Mouse (Mus musculus) cerebellum, postnatal 10 days (tissue): ENCODE measurements around the gene C9orf72.
A peak's percentile ranks its signal among the peaks of the same experiment; 100 is the strongest.

Experiments used
- DNase-seq, 2 experiments: peaks; one replicate each; pipeline ENCODE4 v3.0.0; 2021; ENCODE audit warnings: mixed read lengths in 2 of 2

C9orf72 gene

DNA sequence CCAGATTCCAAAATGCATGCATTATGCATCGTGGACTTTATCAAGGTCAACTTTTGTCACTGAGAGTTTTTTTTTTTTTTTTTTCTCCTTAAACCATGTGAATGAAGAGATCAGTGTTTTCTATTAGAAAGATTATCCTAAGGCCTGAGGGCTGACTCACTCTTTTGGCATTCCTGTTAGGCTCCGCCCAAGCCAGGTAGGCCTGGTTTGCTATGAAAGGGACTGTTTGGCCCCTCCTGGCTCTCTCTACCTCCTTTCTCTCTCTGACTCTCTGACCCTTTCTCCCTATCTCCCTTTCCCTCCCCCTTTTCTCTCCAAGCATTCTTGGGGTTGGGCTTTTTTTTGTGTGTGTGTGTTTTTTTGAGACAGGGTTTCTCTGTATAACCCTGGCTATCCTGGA lies 50.4 kb downstream of the C9orf72 start:
- DNase-seq, result no peak

DNA sequence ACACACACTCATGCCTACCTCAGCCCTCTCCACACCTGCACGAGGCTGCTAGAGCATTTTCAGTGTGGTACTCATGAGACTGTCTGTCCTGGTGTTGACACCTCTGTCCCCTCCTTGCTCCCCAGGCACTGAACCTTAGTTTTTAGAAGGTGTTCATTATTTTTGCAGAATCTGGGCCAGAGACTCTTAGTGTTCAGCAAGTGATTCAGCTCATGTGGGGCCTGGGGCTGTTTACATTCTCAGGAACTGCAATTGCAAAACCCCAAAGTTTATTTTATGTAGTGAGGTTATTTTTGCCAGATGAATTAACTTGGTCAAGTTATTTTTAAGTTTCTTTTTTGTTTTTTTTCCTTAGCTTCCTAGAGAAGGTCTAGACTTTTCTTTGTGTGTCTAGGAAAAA lies 52.4 kb downstream of the C9orf72 start:
- DNase-seq, result no peak

DNA sequence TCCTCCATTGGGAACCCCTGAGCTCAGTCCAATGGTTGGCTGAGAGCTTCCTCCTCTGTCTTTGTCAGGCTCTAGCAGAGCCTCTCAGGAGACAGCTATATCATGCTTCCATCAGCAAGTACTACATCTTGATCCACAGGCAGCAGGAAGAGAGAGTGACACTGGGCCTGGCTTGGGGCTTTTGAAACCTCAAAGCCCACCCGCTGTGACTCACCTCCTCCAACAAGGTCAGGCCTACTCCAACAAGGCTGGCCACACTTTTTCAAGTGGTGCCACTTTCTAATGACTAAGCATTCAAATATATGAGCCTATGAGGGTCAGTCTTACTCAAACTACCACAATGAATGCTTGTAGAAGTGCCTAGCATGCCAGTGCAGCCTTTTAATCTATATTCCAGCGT lies 53.5 kb downstream of the C9orf72 start:
- no peak for DNase-seq

DNA sequence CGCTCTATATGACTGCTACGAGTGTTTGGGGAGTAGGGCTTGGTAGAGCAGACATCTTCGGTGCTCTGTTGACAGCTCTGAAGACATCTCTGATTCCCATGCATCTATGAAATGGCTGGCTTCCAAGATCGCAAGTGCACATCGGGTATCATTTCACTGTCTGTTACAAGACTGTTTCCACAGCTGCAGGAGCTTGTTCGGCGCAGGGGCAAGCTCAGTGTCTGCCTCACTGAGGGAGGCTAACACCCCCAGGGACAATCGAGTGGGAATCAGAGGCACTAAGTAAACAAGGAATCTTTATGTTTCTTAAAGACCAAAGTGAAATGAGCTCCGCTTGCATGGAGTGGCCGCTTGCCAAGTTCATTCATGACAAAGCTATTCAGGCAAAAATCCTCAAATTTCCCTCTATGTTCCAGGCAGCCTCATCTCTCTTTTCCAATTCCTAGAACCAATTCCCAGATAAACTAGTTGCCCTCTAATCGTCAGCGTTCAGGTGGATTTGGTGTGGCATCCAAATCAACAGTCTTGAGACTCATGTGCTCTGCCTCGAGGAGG lies 56.3 kb downstream of the C9orf72 start:
- peak; percentile 21 to 30 for DNase-seq

DNA sequence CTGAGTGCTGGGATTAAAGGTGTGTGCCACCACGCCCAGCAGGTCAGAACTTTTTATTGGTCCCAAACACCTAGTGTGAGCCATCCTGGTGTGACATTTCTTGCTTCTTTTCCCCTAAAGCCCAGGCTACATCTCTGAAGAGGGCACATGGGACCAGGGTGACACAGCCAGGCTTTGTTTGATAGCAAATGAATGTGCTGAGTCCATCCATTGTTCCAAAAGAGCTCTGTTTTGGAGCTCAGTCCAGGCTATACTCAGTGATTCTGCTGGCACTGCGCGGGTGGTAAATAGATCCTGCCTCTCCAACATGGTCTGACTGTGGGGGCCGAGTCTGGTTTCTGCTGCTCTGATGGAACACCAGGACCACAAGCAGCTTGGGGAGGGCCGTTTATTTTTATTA lies 58.1 kb downstream of the C9orf72 start:
- no peak for DNase-seq

DNA sequence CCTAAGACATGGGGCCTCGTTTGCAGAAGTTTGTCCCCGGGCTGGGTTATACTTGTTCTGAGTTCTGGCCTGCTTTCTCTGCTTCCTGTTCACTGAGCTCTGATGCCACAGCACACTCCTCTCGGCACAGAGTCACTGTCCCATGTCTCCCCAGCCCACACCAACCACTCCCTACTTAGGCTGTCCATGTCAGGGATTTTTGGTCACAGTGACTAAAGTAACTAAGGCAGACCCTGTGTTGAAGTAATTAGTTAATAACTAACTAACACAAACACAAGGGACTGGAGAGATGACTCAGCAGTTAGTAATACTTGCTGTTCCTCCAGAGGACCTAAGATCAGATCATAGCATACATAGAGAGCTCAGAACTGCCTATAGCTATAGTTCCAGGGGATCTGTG lies 60.0 kb downstream of the C9orf72 start:
- DNase-seq, result no peak

DNA sequence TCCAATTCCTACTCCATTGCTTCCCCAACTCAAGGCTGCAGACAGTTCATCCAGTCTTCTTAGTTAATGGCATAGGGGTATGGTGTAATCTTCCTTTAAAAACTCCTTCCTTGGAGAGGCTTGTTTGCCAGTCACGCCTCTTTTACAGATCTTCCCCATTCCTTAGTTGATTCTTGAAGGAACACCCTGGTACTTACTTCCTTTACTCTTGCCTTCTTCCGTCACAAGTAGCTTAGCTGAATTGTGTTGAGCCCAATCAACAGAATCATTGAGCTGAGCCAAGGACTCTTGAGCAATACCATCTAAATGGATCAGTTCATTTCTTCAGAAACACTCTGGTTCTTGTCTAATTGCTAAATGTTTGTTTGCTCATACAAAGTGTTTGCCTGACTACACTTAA lies 60.7 kb downstream of the C9orf72 start:
- no peak for DNase-seq

DNA sequence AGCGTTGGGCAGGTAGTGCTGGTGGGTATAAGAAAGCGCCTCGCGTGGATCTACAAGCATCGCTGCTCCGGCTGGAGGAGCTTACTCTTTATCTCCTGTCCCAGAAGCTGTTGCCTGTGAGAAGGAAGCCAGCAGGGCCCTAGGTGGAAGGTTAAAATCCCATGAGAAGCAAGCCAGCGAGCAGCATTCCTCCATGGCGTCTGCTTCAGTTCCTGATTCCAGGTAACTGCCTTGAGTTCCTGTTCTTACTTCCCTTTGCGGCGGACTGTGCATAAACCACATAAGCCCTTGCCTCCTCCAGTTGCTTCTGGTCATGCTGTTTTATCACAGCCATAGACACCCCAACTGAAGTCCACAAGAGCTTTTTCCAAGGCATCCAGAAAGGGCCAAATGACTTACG lies 68.2 kb downstream of the C9orf72 start:
- DNase-seq, result no peak

DNA sequence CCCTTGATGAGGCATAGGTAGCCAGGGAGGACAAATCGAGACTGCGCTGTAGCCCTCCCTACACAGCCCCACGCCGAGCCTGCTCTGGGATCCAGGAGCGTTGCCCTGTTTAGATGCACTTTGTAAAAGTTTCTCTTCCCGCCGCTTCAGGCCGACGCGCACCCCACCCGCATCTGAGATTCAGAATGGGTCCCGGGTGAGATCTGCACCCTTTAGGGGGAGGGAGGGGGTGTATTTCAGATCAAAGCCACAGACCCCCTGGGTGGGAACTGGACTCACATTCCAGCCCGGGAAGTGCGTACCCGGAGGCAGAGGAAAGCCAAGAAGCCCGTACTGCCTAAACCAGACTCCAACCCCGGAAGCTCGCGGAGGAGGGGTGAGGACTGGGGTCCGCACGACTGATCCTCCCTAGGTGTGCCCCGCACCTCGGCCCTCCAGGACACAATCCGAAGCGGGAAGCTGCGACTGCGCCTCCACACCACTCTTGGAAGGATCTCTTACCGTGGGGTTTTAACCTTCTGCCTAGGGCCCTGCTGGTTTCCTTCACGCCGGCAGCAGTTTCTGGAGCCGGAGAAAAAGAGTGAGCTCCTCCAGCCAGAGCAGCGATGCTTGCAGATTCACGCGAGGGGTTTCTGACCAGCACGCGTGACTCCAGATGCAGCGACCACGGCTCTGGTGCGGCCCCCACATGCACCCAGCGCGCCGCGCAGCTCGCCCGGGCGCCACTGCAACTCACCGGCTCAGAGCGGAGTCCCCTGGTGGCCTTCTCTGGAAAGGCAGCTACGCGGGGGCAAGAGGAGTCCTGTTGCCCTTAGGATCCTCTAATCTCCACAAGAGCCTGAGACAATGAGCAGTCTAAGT lies 69.0 kb downstream of the C9orf72 start, which contains the start of gene Mob3b:
Gene Mob3b, minus strand, starts transcription at position 734 of the 861 bp plus-strand sequence.
- peak; percentile 92 for DNase-seq

DNA sequence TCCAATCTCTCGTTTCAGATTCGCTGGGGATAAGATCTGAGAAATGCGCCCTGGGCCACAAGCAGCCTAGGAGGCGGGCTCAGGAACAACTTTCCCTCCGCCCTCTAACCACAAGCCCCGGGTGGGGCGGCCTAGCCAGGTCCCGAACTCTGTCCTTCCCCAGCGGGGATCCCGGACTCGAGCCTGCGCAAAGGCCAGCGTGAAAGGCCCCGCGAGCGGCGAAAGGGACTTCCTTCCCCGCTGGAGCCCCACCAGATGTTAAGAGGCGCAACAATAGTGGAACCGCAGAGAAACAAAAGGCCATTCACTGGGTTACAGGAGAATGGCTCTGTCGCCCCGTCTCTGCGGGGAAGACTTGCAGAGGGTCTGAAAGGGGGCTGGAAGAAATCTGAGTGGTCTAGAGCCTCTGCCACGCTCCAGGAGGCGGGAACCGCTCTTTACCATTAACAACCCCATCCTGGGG lies 69.8 kb downstream of the C9orf72 start:
- peak; percentile 38 to 57 for DNase-seq

DNA sequence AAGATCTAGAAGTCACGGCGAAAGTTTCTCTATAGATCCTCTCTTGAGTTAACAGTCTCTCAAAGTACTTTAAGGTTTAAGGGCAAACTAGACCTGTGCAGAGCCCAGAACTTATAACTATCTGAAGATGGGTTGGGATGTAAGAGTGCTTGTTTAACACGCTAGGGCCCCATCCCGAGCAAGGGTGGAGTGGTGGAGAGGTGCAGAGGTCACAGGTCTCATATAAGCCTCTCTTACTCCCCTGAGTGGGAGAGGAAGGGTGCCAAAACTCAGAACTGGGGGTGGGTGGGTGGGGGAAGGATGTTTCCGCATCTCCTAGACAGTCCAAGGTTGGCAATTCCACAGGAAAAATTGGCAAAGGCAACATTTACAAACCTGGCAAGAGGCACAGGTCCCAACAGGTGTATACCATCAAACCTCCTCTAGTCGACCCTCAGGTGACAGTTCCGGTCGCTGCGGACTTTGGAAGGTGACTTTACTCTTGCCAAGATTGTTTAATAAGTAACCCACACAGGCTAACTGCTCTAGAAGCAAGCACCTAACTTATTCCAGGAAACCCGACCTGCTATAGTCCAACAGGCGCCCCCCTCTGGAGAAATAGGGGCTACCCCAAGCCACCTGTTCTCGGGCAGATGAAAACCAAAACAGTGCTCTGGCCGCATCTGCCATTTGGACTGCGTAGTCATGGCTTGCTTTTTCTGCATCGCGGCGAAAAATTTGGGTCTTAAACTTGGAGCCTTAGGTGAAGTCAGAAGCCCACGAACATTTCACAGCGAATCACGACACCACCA lies 70.6 kb downstream of the C9orf72 start:
- DNase-seq, result peak; percentile 42 to 55

DNA sequence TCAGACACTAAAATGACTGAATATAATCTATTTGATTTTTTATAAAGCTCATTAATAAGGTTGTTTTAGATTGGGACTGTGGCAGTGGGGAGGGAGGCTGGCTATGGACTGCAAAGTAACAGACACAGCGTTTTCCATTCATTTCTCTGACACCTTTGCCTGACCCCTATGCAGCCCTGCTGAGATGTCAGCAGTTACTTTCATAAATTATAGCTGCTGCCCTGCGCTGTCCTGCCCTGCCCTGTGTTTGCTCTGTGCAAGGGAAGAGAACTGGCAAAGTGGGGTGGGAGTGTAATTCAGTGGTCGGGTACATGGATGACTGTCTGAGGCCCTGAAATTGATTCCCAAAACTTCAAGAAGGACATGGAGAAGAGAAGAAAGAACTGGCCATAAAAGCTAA lies 71.9 kb downstream of the C9orf72 start:
- DNase-seq, result no peak

DNA sequence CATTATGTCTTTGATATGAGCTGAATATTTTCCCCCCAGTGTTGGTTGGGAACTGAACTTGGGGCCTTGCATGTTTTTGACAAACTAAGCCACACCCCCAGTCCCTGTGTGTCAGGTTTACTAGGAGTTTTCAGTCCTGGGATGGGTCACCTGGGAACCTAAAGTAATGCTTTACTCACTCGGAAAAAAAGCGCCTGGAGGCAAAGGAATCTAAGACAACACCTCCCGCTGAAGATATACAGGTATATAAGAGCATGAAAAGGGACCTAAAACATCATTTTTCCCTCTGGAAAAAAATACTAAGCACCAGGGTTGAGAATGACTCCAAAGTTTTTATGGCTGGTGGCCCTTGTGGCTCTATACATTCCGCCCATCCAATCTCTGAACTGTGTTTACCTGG lies 74.2 kb downstream of the C9orf72 start, which contains the start of gene Ifnk:
Gene Ifnk, plus strand, starts transcription at position 301 of the 400 bp plus-strand sequence.
- no peak for DNase-seq

DNA sequence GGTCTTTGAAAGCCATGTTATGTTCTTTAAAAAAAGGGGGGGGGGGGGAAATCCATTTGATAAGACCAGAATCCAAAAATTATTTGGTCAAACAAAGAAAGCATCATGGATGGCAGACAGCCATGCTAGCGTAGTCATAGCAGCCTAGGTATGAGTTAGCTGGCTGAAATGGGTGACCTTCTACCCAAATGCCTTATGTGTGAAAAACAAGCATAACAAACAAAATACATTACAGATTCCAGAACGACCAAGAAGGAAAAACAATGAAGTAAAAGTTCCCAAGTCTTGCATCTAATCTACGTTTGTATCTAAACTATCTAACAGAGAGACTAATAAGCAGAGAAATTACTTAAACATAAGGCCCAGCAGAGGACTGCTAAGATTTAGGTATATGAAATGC lies 75.3 kb downstream of the C9orf72 start:
- DNase-seq, result no peak

DNA sequence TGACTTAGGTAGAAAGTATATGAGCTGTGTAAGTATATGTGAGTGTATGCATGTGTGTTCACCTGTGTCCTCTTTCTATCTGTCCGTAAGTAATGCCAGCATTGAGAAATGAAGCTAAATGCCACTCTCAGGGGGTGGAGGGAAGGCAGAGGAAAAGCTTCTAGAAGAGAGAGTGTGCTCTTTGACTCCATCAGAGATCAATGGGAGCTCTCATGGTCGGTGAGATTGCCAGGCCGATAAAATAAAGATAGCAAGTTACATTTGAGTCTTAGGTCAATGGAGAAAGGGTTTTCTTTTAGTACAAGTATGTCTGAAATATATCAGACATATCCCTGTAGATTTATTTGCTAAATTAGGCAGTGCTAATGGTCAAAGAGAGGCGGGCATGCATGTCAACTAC lies 77.6 kb downstream of the C9orf72 start:
- DNase-seq, result no peak

DNA sequence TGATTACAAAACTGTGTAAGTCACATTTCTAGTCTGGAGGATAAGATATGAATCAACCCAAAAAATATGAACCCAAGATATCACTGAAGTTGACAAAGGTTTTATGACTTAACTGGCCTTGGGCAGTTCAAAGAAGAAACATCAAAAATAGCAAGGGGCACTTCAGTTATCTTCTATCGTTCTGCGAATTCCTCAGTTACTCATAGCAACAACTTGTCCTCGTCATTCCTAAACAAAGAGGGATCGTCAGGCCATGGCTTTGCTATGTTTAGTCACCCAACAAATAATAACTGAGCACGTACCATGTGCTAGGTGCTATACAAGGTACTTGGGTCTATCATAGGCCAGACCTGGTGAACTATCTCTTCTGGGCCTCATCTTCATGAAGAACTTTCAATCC lies 79.4 kb downstream of the C9orf72 start:
- DNase-seq, result no peak

DNA sequence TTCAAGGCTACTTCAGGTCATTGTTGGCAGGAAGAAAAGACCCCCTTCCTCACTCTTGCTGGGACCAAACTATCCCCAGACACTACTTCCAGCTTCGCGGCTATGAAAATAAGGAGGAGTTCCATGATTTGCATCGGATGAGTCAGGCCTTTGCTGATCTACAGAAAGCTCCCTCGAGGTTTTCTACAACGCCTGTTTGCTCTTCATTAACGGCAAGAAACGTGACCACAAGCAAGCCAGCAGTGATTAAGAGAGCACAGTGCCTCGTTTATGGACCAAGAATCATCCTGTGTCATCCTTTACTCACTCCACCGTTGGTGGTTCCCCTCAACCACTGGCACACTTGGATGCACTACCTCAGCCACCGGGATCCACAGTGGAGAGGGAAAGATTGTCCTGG lies 80.2 kb downstream of the C9orf72 start:
- DNase-seq, result no peak

DNA sequence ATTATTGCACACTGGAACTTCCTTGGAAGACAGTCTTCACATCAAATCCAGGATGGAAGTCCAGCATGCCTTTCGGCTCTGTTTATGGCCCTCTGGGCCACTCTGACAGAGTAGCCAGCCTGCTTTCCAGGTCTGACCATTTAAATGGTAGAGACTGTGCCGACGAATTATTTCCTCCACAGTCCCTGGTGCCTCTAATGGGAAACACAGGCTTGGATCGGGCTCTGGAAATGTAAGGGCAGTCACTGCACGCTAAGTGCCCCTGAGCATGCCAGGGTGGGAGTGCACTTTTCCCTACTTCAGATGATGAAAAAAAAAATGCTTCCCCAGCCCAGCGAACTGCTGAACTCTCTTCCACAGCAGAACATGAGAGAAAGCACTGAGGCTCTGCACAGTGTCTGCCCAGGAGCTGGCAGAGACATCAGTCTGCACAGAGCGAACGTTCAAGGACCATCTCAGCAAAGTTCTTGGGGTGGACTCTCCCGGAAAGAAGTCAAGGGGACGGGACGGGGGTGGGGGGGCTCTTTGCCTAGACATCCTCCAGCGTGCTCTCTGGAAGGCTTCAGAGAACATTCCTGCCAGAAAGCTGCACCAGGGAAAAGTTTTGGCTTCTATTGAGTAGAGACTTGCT lies 82.4 kb downstream of the C9orf72 start:
- DNase-seq, result no peak
